Mouse (Mus musculus) C2C12 (cell line): Measurements from ENCODE around the gene Crtam.

Source experiments
- CEBPB ChIP-seq: IDR thresholded peaks from one replicate; pipeline ENCODE4 v1.6.1; 2011; ENCODE audit warnings: low read depth, mild to moderate bottlenecking, control low read depth, moderate library complexity
- CTCF ChIP-seq: IDR thresholded peaks from one replicate; pipeline ENCODE4 v1.5.1; 2011; ENCODE audit not compliant: control insufficient read depth, insufficient read depth, insufficient read length

GRCm38 (mm10) chr9:40983758-40984157 is 20.7 kb downstream of the Crtam start:
- no peak for TF ChIP-seq CEBPB
- no peak for TF ChIP-seq CTCF
